Mouse (Mus musculus): ENCODE measurements around the gene Akt1s1.

- TF ChIP-seq CTCF (IDR thresholded peaks at IDR 0.05; ENCODE audit: borderline replicate concordance, insufficient read depth, low read length) (no peak), POLR2A (IDR thresholded peaks at IDR 0.05; ENCODE audit: low read depth, low read length) (peak; percentile 76)
These were observed 773 bp downstream of the Akt1s1 start for GRCm38 (mm10) chr7:44849416-44850111.

Data from embryonic fibroblast, embryonic 13.5 days (primary cell).